Mouse (Mus musculus) left cerebral cortex, postnatal 25 days (tissue): ENCODE measurements around the gene Golph3. TPM values are rescaled to one million over a fixed set of nuclear protein-coding genes. Genes with fewer than 3 reads are reported as not detected.

Source experiments
- DNase-seq, 2 experiments: peaks; one replicate each; pipeline ENCODE4 v3.0.0; 2022; ENCODE audit warnings: low spot score in 2 of 2, mixed read lengths in 1 of 2
- intact Hi-C: fragments of 180-260 bp; cut with DNase I; formaldehyde crosslinking; loops from one replicate; pipeline ENCODE4 v1.15.1; 2025
- total RNA-seq, 2 experiments: library from RNA; stranded (reverse); gene quantifications; 2 replicates each; pipeline ENCODE4 v1.2.3; 2021

Golph3 gene
- total RNA-seq, result 100 to 1,000 TPM; 104 TPM

GRCm38 (mm10) chr15:12321091-12321787 lies at the start of gene Golph3:
TSS of gene Golph3 (plus strand) at chr15:12321450.
- intact Hi-C loops, result loop anchor here (5.0 kb wide), 1 partner anchor 114 kb away; the partner anchor contains the start of gene Mtmr12
- peak; percentile 96 for DNase-seq

- intact Hi-C loops, result loop anchor here (5.0 to 10.0 kb wide), 2 partner anchors 304 to 521 kb away; no protein-coding TSS in a partner anchor
- no peak for DNase-seq
Observed at GRCm38 (mm10) chr15:12273325-12274052, 47.8 kb upstream of the Golph3 start.

- intact Hi-C loops, result loop anchor here (5.0 to 10.0 kb wide), 2 partner anchors 303 to 521 kb away; no protein-coding TSS in a partner anchor
Observed at GRCm38 (mm10) chr15:12274053-12274769, 47.0 kb upstream of the Golph3 start.

GRCm38 (mm10) chr15:12275091-12275623 lies 46.1 kb upstream of the Golph3 start:
- intact Hi-C loops, result loop anchor here (10.0 kb wide), 1 partner anchor 520 kb away; no protein-coding TSS in a partner anchor
- DNase-seq, result no peak

More at GRCm38 (mm10) chr15:12274053-12274769, 47.0 kb upstream of the Golph3 start:
- DNase-seq, result no peak

- intact Hi-C loops, result loop anchor here (10.0 kb wide), 1 partner anchor 515 kb away; no protein-coding TSS in a partner anchor
- DNase-seq, result no peak
Observed at GRCm38 (mm10) chr15:12279816-12280215, 41.4 kb upstream of the Golph3 start.

GRCm38 (mm10) chr15:12284794-12285534 lies 36.3 kb upstream of the Golph3 start:
- peak in 1 of 2 experiments; percentile 70 for DNase-seq
- intact Hi-C loops, result no loop called here

GRCm38 (mm10) chr15:12285535-12285809 lies 35.8 kb upstream of the Golph3 start:
- intact Hi-C loops, result no loop called here
- DNase-seq, result no peak

GRCm38 (mm10) chr15:12290330-12290729 lies 30.9 kb upstream of the Golph3 start:
- intact Hi-C loops, result no loop called here
- DNase-seq, result no peak

- DNase-seq, result no peak
- intact Hi-C loops, result no loop called here
Observed at GRCm38 (mm10) chr15:12291757-12292156, 29.5 kb upstream of the Golph3 start.

GRCm38 (mm10) chr15:12296228-12296627 lies 25.0 kb upstream of the Golph3 start:
- intact Hi-C loops, result no loop called here
- DNase-seq, result no peak

- intact Hi-C loops, result no loop called here
- DNase-seq, result no peak
Observed at GRCm38 (mm10) chr15:12298231-12298737, 23.0 kb upstream of the Golph3 start.

GRCm38 (mm10) chr15:12301771-12302170 lies 19.5 kb upstream of the Golph3 start:
- no peak for DNase-seq
- intact Hi-C loops, result no loop called here

- DNase-seq, result peak; percentile 27 to 68
- intact Hi-C loops, result no loop called here
Observed at GRCm38 (mm10) chr15:12306188-12307071, 14.8 kb upstream of the Golph3 start.

GRCm38 (mm10) chr15:12307114-12307513 lies 14.1 kb upstream of the Golph3 start:
- intact Hi-C loops, result no loop called here
- DNase-seq, result no peak

- DNase-seq, result no peak
- intact Hi-C loops, result no loop called here
Observed at GRCm38 (mm10) chr15:12308539-12308938, 12.7 kb upstream of the Golph3 start.

- intact Hi-C loops, result no loop called here
- no peak for DNase-seq
Observed at GRCm38 (mm10) chr15:12310676-12311075, 10.6 kb upstream of the Golph3 start.

GRCm38 (mm10) chr15:12311465-12311864 lies 9.8 kb upstream of the Golph3 start:
- intact Hi-C loops, result no loop called here
- no peak for DNase-seq

- DNase-seq, result no peak
- intact Hi-C loops, result no loop called here
Observed at GRCm38 (mm10) chr15:12313255-12313654, 8.0 kb upstream of the Golph3 start.
